Comparison of ENCODE assay signal across 10 mouse cellular contexts in genomic region chr11:119434316-119434715, GRCm38 (mm10).
"Had no signal": no experiment of that assay in that cellular context is flagged by ENCODE, and none has a peak within 500 bp of the region (broad histone marks: within the 10 kb centered on the region; RNA-seq: fewer than 3 reads in every experiment).

No protein-coding gene starts in this region.

- ATAC-seq: intestine, embryonic 16.5 days; midbrain, embryonic 15.5 days had no signal

- DNase-seq: kidney, adult 2 months; kidney, postnatal 14 days; layer of hippocampus, adult 9-11 months; left cerebral cortex, postnatal 4 days; lung, embryonic 14.5 days; lung, postnatal 10 days; lung, postnatal 4 days; spleen, adult 18-20 months had no signal
